Mouse (Mus musculus) gastrocnemius, postnatal 10 days (tissue): ENCODE data around the gene Gcgr. TPM values are rescaled to one million over a fixed set of nuclear protein-coding genes. Genes with fewer than 3 reads are reported as not detected.

Experiments
- DNase-seq: peaks from one replicate; pipeline ENCODE4 v3.0.0; 2021; ENCODE audit warnings: mixed read lengths
- long read RNA-seq, 2 experiments: library from polyadenylated mRNA; stranded (forward); transcript quantifications; one replicate each; pipeline ENCODE4 v2.0.0; 2021
- total RNA-seq, 2 experiments: library from RNA; stranded (reverse); gene quantifications; 2 replicates each; pipeline ENCODE4 v1.2.3; 2021

Gene Gcgr
- total RNA-seq = under 1 TPM; 0.09 to 0.75 TPM
- long read RNA-seq, experiment 1 = 0 reads
- long read RNA-seq, experiment 2 = 0 reads

DNA sequence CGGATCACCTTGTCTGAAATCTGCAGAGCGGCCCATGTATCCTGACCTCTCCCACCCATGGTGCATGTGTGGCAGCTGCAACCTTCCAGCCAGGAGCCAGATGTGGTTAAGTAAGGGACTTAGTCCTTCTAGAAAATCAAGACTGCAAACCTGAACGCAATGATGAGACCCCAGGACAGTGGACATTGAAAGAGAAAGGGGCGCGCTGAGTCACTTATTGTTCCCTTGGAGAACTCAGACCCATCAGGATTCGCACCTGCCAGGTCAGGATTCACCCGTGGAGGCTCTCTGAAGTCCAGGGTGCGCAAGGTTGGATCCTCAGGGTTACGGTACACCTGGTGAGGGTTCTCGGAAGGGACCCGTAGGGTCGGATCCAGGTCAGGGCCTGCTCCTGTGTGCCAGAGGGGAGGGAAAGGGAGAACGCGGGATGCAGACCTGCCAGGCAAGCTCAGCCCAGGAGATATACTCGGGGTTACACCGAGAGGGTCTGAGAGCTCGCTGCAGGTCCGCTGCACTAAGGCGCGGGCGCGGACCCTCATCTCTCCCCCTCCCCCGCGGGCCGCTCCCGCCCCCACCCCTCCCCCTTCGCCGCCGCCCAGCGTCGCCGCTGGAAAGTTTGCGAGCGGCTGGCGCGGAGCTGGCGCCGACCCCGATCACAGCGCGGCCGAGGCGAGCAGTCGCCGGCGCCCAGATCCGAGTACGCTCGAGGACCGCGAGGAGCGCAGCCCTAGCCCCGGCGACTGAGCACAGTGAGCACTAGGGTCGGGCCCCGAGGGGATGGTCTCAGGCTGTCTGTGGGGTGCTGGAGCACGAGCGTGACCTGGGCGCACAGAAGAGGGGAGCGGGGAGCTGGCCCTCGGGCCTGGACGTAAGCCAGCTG lies at the start of gene Gcgr:
Gcgr (plus strand) TSS at position 615 of the 880 bp plus-strand sequence.
- peak; percentile 50 for DNase-seq

DNA sequence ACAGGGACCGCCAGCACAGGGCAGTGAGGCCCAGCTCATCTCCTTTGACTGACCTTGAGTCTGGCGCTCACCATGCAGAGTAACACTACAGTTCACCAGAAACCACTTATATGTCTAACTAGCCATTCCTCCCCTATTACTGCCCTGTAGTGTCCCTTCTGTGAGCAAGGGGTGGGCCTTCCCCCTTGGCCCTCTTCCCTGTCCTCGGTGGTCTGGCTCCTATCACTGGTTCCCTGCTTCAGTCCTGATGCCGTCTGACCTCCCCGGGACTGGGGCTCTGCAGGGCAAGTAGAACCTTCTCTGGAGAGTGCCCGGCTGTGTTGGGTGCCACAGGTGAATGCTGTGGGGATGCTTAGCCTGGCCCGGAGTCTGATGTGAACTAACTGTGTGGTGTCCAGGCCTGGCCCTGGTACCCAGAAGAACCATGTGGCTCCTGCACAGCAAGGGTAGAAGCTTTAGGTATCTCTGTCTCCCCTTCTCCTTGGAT lies 47.0 kb upstream of the Gcgr start:
- DNase-seq = no peak

DNA sequence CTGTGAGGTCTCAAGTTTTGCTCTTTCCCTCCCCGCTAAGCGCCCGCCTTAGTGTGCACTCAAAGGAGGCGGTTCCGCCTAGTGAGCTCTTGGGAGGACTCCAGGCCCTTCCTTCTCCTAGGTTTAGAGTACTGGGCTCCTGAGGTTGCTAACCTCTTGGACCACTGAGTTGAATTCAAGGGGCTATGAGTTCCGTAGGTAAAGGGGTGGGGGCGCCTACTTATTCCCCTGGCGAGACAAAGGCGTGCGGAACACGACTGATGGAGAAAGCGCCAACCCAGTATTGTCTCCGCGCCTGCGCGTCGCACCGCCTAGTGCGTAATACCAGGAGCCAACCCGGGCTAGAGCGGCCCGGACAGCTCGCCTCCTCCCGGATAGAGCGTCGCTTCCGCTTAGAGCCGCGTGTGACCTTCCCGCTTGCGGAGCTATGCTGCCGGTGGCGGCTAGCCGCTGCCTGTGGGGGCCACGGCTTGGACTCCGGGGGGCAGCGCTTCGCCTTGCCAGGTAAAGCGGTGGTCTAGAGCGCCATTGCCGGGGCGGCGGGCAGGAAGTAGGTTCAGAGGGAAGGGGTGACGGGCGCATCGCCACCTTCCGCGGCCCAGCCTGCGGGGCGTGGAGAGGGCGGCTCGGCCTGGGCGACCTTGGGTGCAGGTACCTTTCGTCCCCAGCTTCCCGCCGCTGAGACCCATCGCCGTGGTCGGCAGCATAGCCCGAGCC lies 46.1 kb upstream of the Gcgr start, which contains the start of gene Mrpl12:
Mrpl12 (plus strand) TSS at position 349 of the 717 bp plus-strand sequence.
- DNase-seq = peak; percentile 84

DNA sequence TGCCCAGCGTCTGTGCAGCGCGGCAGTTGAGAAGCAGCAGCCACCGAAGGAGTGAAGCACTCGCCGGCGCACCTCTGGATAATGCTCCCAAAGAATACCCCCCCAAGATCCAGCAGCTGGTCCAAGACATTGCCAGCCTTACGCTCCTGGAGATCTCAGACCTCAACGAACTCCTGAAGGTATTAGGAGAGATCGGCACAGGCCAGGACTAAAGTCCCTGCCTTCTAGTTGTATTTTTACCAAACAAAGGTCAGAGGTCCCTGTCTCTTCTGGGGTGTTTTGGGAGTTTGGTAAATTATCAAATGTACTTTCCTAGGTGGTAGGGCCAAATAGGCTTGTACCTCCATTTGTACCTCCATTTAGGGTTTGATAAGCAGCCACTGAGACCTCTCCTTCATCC lies 45.2 kb upstream of the Gcgr start:
- no peak for DNase-seq

DNA sequence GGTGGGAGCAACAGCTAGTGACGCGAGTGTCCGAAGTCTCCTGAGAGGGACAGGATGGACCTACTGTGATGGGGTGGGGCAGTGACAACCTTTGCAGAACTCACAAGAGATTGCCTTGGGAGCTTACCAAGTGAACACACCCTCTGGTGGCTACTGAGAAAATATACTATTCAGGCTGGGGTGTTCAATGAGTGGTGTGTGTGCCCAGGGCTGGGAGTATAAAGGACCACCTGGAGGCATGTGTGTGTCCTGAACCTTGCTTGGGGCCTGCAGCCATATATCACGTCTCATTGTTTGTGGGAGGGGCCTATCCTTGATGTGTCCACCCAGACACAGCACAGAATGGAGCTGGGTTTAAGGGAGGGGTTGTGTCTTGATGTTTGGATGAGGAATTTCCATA lies 42.0 kb upstream of the Gcgr start:
- no peak for DNase-seq

DNA sequence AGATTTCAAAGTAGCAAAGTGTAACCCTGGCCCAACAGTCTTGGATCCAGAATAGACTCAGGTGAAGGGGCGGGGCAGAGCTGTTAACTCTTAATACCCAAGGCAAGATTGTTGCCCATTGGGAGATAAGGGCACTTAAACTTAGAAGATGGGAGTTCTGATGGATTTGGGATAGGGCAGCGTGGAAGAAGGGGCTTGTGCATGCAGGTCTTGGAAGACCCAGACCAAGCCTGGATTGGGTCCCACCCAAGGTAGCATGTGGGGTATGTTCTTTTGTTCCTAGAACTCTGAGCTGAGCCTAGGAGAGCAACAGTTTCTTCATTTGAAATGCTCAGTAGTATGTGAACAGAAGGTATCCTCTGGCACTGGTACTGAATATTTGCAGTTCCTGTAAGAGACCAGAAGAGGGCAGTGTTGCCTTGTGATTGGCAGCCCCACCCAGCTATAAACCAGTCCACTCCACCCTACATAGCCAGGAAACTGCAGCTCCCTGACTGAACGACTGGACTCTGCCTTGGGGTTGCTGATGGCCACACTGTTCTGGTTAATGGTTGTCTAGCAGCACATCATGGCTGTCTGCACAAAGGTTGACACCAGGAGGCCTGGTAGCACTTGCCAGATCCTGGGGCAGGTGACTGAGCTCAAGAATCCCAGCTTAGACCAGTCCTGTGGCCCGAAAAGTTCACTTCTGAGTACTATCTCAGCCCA lies 41.3 kb upstream of the Gcgr start:
- peak; percentile 45 for DNase-seq

DNA sequence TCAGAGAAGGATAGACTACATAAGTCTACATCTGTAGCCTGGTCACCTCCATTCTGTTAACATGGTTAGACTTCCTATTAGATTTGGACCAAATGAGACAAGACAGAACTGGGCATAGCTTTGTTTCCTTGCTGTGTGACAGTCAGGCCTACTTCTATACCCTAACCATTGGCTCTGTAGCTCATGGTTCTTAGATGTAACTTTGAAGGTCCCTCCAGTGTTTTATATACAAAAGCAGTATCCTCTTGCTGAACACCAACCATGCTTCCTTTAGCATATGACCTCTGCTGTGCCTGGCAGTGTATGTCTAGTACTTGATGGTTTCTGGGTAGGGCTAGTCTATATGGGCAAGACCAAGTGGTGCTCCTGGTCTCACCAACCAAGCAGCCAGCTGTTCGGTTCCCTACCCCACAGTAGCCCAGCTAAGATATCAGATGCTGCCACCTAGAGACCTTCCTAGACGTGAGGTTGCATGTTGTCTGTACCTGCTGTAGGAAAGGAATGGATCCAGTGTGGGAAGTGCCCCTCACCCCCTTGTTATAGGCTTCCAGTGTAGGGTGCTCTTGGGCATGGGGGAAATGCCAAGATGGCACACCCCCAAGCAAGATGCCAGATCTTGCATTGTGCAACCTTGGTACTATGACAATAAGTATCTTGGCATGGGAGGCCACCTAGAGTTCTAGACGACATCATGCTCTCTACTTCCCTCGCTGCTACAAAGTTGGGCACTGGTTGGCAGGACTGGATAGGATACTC lies 40.0 kb upstream of the Gcgr start:
- DNase-seq = no peak

DNA sequence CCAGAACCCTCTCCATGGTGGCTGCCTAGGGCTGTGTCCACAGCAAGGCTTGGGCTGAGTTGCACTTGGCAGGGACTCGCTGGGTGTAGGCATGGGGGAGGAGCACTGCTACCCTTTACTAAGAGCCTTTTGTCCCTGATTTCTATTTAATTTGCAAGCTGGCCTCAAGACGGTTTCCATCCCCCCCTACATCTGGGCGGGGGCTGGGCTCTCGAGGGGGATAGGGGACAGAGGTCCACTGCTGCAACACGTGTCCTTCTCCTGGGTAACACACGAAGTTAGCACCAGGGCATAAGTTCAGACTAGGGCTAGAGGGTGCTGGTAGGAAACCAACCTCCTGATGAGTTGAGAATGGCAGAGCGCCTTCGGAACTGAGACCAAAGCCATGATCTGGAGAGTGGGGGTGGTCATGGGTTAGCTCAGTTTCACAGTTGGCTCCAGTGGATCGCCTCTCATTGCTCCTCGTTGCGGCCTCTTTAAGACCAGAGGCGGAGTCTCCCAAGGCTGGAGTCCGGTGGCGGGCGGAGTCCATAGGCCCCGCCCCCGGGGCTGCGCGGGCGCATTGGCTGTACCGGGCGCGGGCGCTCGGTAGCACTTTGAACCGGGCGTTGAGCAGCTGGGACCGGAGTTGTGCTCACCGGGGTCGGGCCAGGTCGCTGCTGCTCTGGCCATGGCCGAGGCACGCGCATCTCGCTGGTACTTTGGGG lies 39.0 kb upstream of the Gcgr start, which contains the start of gene Slc25a10:
Slc25a10 (plus strand) TSS at position 524 of the 707 bp plus-strand sequence.
- DNase-seq = peak; percentile 88

DNA sequence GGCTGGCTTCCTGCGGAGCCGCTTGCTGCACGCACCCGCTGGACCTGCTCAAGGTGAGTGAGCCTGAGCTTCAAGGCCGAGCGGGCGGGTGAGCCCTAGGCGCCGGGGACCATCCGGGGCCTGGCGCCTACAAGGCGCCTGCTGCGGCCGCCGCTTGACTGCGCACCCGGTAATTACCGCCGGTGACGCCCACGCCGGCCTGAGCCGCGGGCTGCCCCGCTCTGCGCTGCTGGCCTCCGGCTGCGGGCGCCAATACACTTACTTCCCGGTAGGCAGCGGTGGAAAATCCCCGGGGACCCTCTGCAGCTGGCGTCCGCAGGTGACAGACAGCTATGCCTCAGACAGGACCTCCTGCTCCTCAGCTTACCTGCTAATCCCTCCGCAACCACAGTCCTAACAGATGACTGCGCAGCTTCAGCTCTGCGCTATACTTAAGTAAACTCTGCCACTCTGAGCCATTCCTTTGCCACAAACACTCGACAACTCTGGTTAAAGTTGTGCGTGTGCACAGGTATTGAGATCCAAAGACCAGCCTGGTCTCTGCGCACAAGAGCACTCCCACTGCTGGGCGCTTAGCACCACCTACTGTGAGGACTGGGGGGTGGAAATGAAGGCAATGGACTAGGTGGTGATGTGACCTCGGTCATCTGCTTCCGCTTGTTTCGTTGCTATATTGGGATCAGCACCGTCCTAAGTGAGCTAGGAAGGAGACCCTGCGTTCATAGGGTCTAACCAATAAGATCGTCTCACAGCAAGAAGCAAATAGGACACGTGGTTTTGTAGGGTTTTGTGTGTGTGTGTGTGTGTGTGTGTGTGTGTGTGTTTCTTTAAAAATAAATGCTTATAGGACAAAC lies 38.2 kb upstream of the Gcgr start:
- no peak for DNase-seq

DNA sequence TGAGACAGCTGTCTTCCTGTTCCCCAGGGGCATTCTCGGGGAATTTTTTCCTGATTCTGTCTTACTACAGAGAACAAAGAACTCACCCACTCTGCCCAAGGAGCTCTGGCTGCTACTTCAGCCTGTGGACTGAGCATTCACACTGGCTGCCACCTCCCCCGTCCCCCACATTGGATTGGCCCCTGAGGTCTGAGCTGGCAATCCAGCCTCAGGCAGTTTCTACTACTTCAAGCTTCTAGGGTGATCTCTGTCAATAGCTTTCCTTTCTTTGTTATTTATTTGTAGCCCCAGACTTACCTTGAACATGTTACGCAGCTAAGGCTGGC lies 37.7 kb upstream of the Gcgr start:
- no peak for DNase-seq

DNA sequence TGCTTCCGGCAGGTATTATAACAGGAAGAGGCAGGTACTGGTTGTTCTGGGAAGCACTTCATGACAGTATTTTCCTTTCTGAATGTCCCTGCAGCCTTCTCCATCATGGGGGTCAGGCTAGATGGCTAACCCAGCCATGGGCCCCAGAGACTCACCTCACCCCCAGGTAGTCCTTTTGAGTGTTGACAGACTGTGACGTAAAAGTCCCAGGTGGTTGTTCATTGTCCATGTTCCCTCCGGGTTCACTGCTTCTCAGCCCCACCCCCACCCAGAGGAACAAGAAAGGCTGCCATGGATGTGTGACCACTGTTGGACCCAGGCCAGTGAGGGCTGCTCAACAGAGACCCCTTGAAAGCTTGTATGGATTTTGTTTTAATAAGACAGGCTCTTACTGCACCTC lies 37.1 kb upstream of the Gcgr start:
- no peak for DNase-seq

DNA sequence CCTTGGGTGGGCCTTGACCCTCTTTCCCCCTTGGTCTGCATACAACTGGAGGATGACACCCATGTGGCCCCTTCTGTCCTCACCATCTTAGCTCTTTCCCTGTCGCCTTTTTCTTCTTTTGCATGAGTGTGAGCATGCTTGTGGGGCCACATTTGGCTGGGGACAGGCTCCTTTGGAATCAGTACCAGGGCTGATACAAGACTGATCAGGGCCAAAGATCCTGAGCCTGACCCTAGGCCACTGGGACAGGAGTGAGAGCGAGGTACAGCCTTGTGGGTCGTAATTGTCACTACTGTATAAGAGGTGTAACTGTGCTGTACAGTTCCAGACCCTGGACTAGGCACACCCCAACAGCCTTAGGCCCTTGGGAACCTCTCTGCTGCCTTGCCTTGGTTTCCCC lies 36.6 kb upstream of the Gcgr start:
- DNase-seq = no peak

DNA sequence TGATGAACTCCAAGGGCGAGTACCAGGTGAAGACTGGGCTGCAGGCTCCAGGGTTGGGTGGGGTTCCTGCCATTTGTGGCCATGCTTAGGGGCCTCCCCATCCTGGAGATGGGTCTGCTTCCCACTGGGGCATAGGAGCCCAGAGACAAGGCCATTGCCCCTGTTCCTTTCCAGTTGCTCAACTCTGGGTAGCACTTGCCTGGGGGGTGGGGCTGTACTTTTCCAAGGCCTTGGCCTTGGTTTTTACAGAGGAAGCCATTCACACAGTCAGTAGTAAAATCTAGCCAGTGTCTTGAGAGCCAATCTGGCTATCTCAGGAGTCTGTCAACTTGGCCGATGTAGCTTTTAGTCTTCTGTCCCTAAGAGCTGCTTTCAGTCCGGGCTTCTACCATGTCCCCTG lies 33.1 kb upstream of the Gcgr start:
- DNase-seq = no peak

DNA sequence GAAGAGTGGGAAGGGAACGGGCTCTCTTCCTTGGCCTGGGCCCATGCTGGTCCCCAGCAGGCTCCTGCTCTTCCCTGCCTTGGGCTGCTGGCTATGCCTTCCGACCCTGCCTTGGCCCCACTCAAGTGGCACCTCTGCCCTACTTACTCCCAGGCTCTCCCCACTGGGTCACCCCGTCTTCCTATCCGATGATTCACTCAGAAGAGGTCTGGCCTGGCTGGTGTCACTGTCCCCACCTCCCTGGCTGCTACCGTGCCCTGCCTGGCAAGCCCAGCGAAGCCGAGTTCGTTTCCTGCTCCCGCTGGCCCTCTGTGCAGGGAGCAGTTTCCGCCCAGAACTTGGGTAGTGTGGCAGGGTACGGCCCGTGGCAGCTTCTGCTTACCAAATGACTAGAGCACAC lies 32.3 kb upstream of the Gcgr start:
- no peak for DNase-seq

DNA sequence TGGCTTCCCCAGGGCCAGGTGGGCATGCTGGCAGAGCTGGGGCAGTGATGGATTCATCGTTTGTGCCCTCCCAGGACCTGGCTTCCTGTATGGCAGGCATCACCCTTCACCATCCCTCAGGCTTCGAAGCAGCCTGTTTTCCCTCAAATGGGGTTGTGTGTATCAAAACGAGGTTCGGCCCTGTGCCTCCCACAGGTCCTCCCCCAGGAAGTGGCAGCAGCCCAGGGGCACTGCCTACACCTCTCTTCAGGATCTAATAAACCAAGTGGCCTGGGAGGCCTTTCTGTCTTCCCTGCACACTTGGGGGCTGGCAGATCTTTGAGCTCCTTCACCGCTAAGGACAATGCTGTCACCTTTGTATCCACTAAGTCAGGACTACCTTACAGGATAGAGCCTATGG lies 31.6 kb upstream of the Gcgr start:
- DNase-seq = no peak

DNA sequence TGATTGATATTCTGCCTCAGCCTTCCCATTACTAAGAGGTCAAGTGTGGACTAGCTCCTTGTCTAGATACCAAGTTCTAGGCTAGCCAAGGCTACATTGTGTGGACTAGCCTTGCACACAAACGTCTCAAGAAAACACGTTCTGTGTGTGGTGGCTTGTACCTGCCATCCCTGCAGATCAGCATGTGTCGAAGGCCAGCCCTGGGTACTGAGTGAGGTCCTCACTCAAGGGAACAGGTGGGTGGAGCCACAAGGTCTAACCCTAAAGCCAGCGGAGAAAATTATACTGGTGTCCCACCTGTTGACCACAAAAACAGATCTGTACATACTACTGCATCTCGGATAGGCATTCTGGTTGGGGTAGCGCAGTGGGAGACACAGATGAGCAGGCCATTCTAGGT lies 30.6 kb upstream of the Gcgr start:
- no peak for DNase-seq

DNA sequence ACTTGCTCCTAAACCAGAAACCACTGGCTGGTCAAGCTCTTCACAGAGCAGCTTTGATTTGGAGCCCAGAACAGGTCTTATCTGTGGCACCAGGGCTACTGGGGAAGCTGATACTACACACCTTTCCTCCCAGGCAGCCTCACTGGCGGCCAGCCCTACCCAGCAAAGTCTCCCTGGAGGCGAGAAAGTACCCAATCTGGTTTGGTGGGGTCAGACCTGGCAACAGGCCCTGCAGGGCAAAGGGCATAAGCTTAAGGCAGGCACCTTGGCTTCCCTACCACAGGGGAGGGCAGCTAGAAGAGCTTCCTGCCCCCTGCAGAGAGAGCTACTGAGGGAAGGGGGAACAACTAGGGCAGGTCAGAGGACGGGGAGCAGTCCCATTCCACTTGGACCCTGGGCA lies 30.1 kb upstream of the Gcgr start:
- DNase-seq = no peak

DNA sequence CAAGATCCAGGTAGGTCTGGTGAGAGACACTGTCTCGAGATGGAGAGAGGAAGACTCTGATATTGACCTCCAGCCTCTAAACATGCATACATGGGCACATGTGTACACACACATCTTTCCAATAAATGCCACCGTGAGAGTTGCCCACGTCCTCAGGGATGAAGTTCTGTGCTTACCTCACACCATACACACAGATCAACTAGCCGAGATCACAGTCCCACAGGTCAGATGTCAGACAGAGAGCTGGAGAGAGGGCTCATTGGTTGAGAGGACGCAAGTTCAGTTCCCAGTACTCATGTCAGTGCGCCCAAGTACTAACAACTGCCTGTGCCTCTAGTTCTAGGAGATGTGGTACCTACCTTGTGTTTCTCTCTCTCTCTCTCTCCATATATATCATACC lies 29.5 kb upstream of the Gcgr start:
- no peak for DNase-seq

DNA sequence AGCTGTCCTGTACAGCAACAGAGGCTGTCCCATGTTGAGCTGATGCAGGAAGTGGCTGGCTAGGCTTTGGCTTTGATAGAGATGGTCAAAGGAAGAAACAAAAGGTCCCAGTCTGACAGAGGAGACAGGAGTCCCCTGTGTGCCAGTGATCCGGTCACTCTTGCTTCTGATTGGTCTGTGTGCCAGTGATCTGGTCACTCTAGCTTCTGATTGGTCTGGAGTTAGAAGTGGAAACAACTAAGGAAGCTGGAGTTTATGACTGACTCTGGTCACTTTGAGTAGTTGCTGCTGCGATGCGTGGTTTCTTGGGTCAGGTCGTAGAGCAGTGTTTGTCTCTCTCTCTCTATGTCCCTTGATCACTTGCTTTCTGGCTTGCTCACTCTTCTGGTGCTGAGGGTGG lies 28.8 kb upstream of the Gcgr start:
- DNase-seq = no peak

DNA sequence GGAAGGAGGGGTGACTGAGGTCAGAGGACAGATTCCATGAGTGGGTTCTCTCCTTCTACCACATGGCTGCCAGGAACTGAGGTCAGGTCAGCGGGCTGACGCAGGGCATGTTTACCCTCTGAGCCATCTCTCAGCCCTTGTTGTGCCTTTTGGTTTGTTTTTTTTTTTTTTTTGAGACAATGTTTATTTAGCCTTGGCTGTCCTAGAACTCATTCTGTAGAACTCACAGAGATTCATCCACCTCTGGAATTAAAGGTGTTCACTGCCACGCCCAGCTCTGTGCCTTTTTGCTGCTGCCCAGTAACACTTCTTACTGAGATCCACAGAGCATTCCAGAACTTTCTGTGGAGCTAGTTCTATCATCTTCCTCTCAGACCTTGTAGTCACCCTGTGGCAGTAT lies 24.8 kb upstream of the Gcgr start:
- DNase-seq = no peak
